Mouse (Mus musculus) monocyte, adult 5-6 weeks (primary cell): Measurements from ENCODE around the gene Serp2. TPM values are rescaled to one million over a fixed set of nuclear protein-coding genes. Genes with fewer than 3 reads are reported as not detected.

Experiments used
- ATAC-seq: fragments of 153-309, 156-312 bp; replicated peaks from 2 replicates; pipeline ENCODE4 v1.8.0; 2017; ENCODE audit warnings: mild to moderate bottlenecking; ENCODE audit not compliant: low TSS enrichment, insufficient number of reproducible peaks, severe bottlenecking, poor library complexity, low FRiP score
- total RNA-seq: library from RNA; stranded (forward); fragments of 200-1000, 200-491, 200-594 nt; gene quantifications from 3 replicates; pipeline ENCODE4 v1.2.3, GENCODE M21; 2017

Gene Serp2
- total RNA-seq, 1 experiment from 2014 or later = not detected

- ATAC-seq = no peak
These were observed 24.2 kb downstream of the Serp2 start for GRCm38 (mm10) chr14:76532257-76533169.

GRCm38 (mm10) chr14:76531027-76531660 is 25.5 kb downstream of the Serp2 start:
- no peak for ATAC-seq

- no peak for ATAC-seq
These were observed 28.0 kb downstream of the Serp2 start for GRCm38 (mm10) chr14:76528641-76529040.

DNA sequence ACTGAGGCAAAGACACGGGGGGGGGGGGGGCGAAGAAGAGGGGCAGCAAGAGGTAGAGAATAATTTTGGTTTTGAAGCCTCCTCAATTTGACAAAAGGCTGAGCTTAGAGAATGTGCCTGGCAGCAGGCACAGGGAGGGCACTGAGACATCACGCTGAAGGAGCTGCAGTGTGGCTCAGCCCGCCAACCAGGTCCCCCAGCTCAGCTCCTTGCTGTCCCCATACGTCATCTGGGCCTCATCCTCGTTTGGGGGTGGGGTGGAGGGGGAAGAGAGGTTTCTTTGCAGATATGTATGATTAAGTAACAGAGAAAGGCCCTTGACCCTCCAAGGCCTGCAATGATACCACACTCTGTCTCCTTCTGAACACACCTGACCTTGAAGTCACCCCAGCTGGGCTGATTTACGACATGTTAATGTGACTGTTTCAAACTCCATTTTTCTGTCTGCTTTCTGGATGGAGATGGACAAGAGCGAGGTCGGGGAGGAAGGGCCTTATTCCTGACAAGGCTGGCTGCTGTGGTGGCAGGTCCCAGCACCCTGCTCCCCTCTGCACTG is 28.9 kb downstream of the Serp2 start:
- ATAC-seq = no peak

DNA sequence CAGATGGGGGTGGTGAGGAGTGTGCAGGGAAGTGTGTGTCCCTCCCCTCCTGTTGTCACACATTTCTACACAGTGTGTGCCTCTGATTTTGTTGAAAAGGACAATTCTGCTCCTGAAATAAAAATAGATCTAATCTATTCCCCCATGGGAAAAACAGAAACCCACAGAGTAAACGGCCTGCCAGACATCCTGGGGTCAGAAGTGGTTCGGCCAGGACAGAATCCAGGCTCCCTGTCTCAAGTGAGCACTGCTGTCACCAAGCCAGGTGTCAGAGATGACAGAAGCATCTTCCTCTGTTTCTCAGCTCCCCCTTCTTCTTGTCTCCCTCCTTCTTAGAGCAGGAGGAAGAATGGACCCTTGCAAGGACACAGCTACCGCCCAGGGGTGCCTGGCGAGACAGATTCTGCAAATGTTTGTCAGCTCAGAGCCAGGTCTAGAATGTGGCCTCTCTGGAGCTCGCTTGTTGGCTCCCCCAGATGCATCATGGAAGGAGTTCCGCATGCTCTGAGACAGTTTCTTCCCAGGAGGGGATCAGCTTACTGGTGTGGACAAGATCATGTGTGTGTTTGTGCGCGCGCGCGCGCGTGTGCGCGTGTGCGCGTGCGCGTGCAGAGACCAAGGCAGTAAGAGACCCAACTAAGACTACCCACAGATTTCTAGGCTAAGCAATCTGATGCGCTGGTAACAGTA is 29.5 kb downstream of the Serp2 start:
- ATAC-seq = no peak

DNA sequence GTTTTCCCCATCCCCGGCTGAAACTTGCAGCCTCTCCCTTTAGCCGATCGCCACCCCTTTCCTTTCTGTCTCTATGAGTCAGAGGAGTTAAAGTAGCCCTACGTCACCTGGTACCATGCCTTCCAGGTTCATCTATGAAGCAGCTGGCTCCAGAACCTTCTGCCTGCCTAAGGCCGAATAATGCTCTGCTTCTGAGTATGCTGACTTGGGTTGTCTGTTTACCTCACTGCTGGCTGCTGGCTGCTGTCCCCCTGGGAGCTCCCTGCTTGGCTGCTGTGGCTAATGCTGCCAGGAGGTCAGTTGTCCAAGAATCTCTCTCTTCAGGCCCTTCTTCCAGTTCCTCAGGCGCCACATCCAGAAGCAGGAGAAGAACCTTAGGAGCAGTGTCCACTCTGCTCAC is 30.2 kb downstream of the Serp2 start:
- no peak for ATAC-seq

DNA sequence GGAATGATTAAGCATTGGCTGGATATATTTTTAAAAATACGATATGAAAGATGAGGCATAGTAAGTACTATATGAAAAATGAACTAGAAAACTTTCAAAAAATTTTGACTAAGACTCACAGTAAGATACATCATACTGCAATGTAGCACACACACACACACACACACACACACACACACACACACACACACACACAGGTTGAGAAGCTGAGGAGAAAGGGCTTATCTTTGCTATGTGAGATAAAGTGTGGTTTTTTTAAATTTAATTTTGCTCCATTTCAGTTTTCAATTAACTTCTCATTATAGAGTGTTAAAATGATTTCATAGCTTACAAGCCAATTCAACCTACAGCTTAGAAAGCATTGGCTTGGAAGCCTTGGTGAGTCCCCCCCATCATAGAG is 33.3 kb downstream of the Serp2 start:
- ATAC-seq = no peak

DNA sequence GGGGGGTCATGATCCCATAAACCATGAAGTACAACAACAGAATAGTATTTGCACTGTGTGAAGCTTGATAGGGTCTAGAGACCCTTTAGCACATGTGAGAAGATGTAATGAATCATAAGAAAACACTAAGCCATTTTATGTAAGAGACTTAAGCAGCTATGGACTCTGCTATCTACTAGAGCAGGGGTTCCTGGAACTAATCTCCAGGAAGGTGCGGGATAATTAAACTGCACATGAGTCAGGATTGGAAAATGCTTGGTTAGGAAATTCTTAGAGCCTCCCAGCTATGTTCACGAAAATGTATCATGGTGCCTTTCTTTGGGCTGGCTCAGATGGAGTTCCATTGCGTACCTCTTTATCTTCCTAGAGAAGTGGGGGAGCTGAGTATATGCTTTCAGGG is 35.4 kb downstream of the Serp2 start:
- ATAC-seq = no peak

GRCm38 (mm10) chr14:76520606-76521005 is 36.1 kb downstream of the Serp2 start:
- no peak for ATAC-seq

- no peak for ATAC-seq
These were observed 38.5 kb downstream of the Serp2 start for GRCm38 (mm10) chr14:76518217-76518616.

GRCm38 (mm10) chr14:76515620-76516019 is 41.1 kb downstream of the Serp2 start:
- no peak for ATAC-seq

- ATAC-seq = no peak
These were observed 42.6 kb downstream of the Serp2 start for GRCm38 (mm10) chr14:76514050-76514585.

- ATAC-seq = no peak
These were observed 43.2 kb downstream of the Serp2 start for GRCm38 (mm10) chr14:76513395-76514049.

DNA sequence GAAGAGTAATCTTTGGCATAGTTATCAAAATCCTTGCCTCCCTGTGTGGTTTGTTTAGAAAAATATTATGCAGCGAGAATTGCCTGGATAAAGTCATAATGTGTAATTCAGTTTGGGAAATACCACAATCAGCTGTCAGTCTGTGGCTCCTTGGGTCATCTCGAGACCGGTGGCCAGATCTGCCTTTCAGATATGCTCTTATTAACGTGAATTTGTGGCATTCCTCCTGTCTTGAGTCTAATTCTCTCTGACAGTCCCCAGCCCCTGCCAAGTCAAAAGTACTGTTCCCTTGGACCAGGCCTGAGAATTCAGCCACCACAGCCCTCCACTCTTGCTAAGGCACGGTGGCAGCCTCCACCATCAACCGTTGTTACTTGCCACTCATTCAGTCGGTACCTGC is 44.7 kb downstream of the Serp2 start:
- no peak for ATAC-seq

- ATAC-seq = no peak
These were observed 48.0 kb downstream of the Serp2 start for GRCm38 (mm10) chr14:76508701-76509100.

GRCm38 (mm10) chr14:76507804-76508500 is 48.7 kb downstream of the Serp2 start:
- no peak for ATAC-seq

GRCm38 (mm10) chr14:76507357-76507756 is 49.3 kb downstream of the Serp2 start:
- no peak for ATAC-seq
